Mouse (Mus musculus) heart, adult 11 months (tissue): ENCODE results near the gene Rtn1.
A peak's percentile ranks its signal among the peaks of the same experiment; 100 is the strongest.

Source experiments
- DNase-seq: peaks from one replicate; pipeline ENCODE4 v3.0.0; 2022

Gene Rtn1

DNA sequence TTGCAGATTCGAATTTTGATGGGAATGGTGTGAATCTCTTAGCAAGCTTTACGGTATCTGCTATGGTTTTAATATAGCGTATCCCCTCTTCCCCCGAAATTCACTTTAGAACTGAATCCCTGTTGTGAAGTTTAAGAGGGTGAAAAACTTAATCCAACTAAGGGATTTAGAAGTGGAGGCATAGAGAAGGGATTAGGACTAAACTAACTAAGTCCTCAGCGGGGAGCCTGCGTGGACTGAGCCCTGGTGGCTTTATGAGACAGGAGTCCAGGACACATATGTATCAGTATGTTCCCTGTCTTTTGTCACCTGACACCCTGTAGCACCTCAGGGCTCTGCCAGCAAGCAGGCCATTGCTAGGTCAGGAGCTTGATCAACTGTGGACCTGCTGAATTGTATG, 181.1 kb downstream of the Rtn1 start:
- DNase-seq = peak; percentile 15

DNA sequence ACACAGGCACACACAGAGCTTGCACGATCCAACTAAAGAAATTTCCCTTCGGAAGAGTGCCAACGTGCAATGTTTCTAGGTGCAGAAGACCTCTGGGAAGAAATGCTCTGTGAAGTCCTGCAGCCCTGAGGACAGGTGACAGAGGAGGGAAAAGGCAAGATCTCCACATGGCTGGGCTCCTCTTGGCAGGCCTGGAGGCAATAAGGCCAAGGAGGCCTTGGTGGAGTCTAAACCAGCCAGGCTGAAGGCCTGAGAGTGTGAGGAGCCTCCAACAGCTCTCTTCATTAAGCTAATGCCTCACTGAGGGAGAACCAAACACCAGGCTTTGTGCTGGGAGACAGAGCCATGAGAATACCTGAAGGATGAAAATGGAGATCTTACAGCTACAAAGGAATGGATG, 183.5 kb downstream of the Rtn1 start:
- DNase-seq = peak; percentile 57

- peak; percentile 80 for DNase-seq
Observed at GRCm38 (mm10) chr12:72223557-72224102, 185.2 kb downstream of the Rtn1 start.

GRCm38 (mm10) chr12:72213554-72213953, 195.3 kb downstream of the Rtn1 start:
- DNase-seq = peak; percentile 98

- peak; percentile 1 for DNase-seq
Observed at GRCm38 (mm10) chr12:72200828-72201227, 208.0 kb downstream of the Rtn1 start.

- peak; percentile 96 for DNase-seq
Observed at GRCm38 (mm10) chr12:72197925-72198486, 210.8 kb downstream of the Rtn1 start.

DNA sequence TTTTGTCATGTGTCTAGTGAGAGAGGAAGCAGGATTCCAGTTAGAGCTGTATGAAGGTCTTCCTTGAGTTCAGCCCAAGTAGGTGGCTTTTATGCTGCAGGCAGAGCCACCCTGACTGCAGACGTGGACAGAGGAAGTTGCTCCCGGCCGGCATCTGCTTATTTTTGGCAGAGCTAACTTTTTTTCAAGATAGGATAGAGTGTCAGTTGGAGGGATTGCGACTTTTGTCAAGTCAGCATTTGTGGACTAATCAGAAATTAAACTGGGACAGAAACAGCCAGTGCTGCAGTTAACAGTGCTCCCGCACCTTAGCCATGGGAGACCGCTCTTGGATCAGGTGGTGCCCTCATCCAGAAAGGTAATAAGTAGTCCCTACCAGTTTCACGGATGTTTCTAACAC, 211.4 kb downstream of the Rtn1 start:
- DNase-seq = no peak

- DNase-seq = no peak
Observed at GRCm38 (mm10) chr12:72184929-72185328, 223.9 kb downstream of the Rtn1 start, which contains the start of gene Ccdc175. Gene Ccdc175 (minus strand): TSS chr12:72185029.

- no peak for DNase-seq
Observed at GRCm38 (mm10) chr12:72179561-72179960, 229.3 kb downstream of the Rtn1 start.

- DNase-seq = no peak
Observed at GRCm38 (mm10) chr12:72178322-72178721, 230.5 kb downstream of the Rtn1 start.
